Mouse (Mus musculus) kidney, postnatal 0 days (tissue): Measurements from ENCODE around the gene Ddr2. TPM values are rescaled to one million over a fixed set of nuclear protein-coding genes. Genes with fewer than 3 reads are reported as not detected.

Experiments used
- ATAC-seq: fragments of 200-750 bp; cut with Nextera tagmentation; replicated peaks from 2 replicates; pipeline ENCODE4 v1.8.0; 2017; ENCODE audit warnings: low read depth, moderate number of reproducible peaks, moderate TSS enrichment, moderate library complexity; ENCODE audit not compliant: low FRiP score
- DNase-seq: peaks from one replicate; pipeline ENCODE4 v3.0.0-alpha.2; 2016; ENCODE audit warnings: low spot score
- H3K27ac ChIP-seq: fragments of 300-500 bp; sonication (generic); 2 replicates; pipeline ENCODE4 v1.5.1; 2014; ENCODE audit warnings: mild to moderate bottlenecking
- H3K27me3 ChIP-seq: fragments of 300-500 bp; sonication (generic); 2 replicates; pipeline ENCODE4 v1.6.1; 2014; ENCODE audit warnings: low read length, mixed read lengths; ENCODE audit not compliant: insufficient read depth
- H3K36me3 ChIP-seq: fragments of 300-500 bp; sonication (generic); 2 replicates; pipeline ENCODE4 v1.6.1; 2014; ENCODE audit warnings: low read length, mixed read lengths; ENCODE audit not compliant: insufficient read depth
- H3K4me1 ChIP-seq: fragments of 300-500 bp; sonication (generic); replicated peaks from 2 replicates; pipeline ENCODE4 v1.6.1; 2014; ENCODE audit warnings: antibody characterized with exemption, low read length, mixed read lengths; ENCODE audit not compliant: insufficient read depth
- H3K4me2 ChIP-seq: fragments of 300-500 bp; sonication (generic); 2 replicates; pipeline ENCODE4 v1.6.1; 2014; ENCODE audit warnings: mild to moderate bottlenecking, low read length, moderate library complexity, mixed read lengths
- H3K4me3 ChIP-seq: fragments of 300-500 bp; sonication (generic); replicated peaks from 2 replicates; pipeline ENCODE4 v1.5.1; 2014; ENCODE audit warnings: low read depth, low read length
- H3K9ac ChIP-seq: fragments of 300-500 bp; sonication (generic); 2 replicates; pipeline ENCODE4 v1.6.1; 2014; ENCODE audit warnings: low read depth, low read length
- H3K9me3 ChIP-seq: fragments of 300-500 bp; sonication (generic); replicated peaks from 2 replicates; pipeline ENCODE4 v1.6.1; 2016; ENCODE audit warnings: low read length, inconsistent platforms, mixed read lengths
- CTCF ChIP-seq: IDR thresholded peaks from 2 replicates; pipeline ENCODE4 v1.5.1; 2016; ENCODE audit warnings: antibody characterized with exemption, low read depth, mild to moderate bottlenecking, moderate library complexity
- WGBS: fragments of 180-500 bp; shearing (Covaris S2); extraction: QIAGEN DNeasy Blood & Tissue Kit; methylation state at CpG from one replicate; pipeline ENCODE4 v1.1.7; 2014; 5-methylcytosine and 5-hydroxymethylcytosine counted together
- polyA plus RNA-seq: library from polyadenylated mRNA; unstranded; fragments of >200 nt; fragmentation: Nextera tagmentation; extraction: Ambion mirVana; gene quantifications from 2 replicates; pipeline ENCODE4 v1.2.1, GENCODE M21; 2015

Ddr2 gene
- polyA plus RNA-seq, 1 experiment from 2014 or later = 19.9 TPM

GRCm38 (mm10) chr1:170051631-170052177, 58.9 kb downstream of the Ddr2 start:
- Histone ChIP-seq H3K36me3 (no peaks in the 10 kb centered on the region), H3K9ac (no peak overlapping the region), H3K27ac (no peak overlapping the region), H3K4me3 (no peak overlapping the region), H3K27me3 (no peaks in the 10 kb centered on the region), H3K4me1 (no peaks in the 10 kb centered on the region), H3K9me3 (no peaks in the 10 kb centered on the region), H3K4me2 (no peak overlapping the region)
- WGBS = 60% methylated on average over 5 of the region's 5 CpGs
- TF ChIP-seq CTCF = no peak
- DNase-seq (no peak), ATAC-seq (no peak)

- H3K4me3 ChIP-seq = no peak overlapping the region
- no peak for TF ChIP-seq CTCF
- H3K27me3 ChIP-seq = no peaks in the 10 kb centered on the region
- H3K9ac ChIP-seq = no peak overlapping the region
- no peak for ATAC-seq
- whole genome bisulfite sequencing = 40% methylated on average over 4 of the region's 4 CpGs
- no peaks in the 10 kb centered on the region for H3K4me1 ChIP-seq
- no peak for DNase-seq
- H3K27ac ChIP-seq = no peak overlapping the region
- H3K9me3 ChIP-seq = no peaks in the 10 kb centered on the region
- H3K36me3 ChIP-seq = no peaks in the 10 kb centered on the region
- H3K4me2 ChIP-seq = no peak overlapping the region
Measured at GRCm38 (mm10) chr1:170048434-170048833, 62.1 kb downstream of the Ddr2 start.

- Histone ChIP-seq H3K9me3 (no peaks in the 10 kb centered on the region), H3K27ac (no peak overlapping the region), H3K9ac (no peak overlapping the region), H3K4me1 (no peaks in the 10 kb centered on the region), H3K4me2 (no peak overlapping the region), H3K4me3 (no peak overlapping the region), H3K36me3 (no peaks in the 10 kb centered on the region), H3K27me3 (no peaks in the 10 kb centered on the region)
- 74% methylated on average over 9 of the region's 9 CpGs for WGBS
- DNase-seq = no peak
- no peak for ATAC-seq
- peak; percentile 23; the same call in 1 of the 2 replicates for TF ChIP-seq CTCF
Measured at GRCm38 (mm10) chr1:170044726-170045471, 65.7 kb downstream of the Ddr2 start.

- H3K9ac ChIP-seq = no peak overlapping the region
- no peaks in the 10 kb centered on the region for H3K27me3 ChIP-seq
- H3K4me1 ChIP-seq = no peaks in the 10 kb centered on the region
- no peak overlapping the region for H3K4me3 ChIP-seq
- H3K27ac ChIP-seq = no peak overlapping the region
- H3K4me2 ChIP-seq = no peak overlapping the region
- no peaks in the 10 kb centered on the region for H3K36me3 ChIP-seq
- no peak for TF ChIP-seq CTCF
- H3K9me3 ChIP-seq = no peaks in the 10 kb centered on the region
- no peak for DNase-seq
- ATAC-seq = no peak
Measured at GRCm38 (mm10) chr1:170043753-170044152, 66.8 kb downstream of the Ddr2 start.

GRCm38 (mm10) chr1:170042996-170043395, 67.6 kb downstream of the Ddr2 start:
- Histone ChIP-seq H3K36me3 (no peaks in the 10 kb centered on the region), H3K4me2 (no peak overlapping the region), H3K4me3 (no peak overlapping the region), H3K27ac (no peak overlapping the region), H3K27me3 (no peaks in the 10 kb centered on the region), H3K4me1 (no peaks in the 10 kb centered on the region), H3K9me3 (no peaks in the 10 kb centered on the region), H3K9ac (no peak overlapping the region)
- ATAC-seq (no peak), DNase-seq (no peak)
- TF ChIP-seq CTCF = no peak
- 93% methylated on average over 5 of the region's 5 CpGs for WGBS

- no peak overlapping the region for H3K4me3 ChIP-seq
- no peak for ATAC-seq
- no peak for DNase-seq
- no peak overlapping the region for H3K27ac ChIP-seq
- H3K4me1 ChIP-seq = no peaks in the 10 kb centered on the region
- H3K9ac ChIP-seq = no peak overlapping the region
- no peaks in the 10 kb centered on the region for H3K9me3 ChIP-seq
- no peaks in the 10 kb centered on the region for H3K27me3 ChIP-seq
- H3K4me2 ChIP-seq = no peak overlapping the region
- 74% methylated on average over 4 of the region's 4 CpGs for WGBS
- TF ChIP-seq CTCF = peak; percentile 38; the same call in 1 of the 2 replicates
- no peaks in the 10 kb centered on the region for H3K36me3 ChIP-seq
Measured at GRCm38 (mm10) chr1:170039402-170039801, 71.2 kb downstream of the Ddr2 start.

GRCm38 (mm10) chr1:170035575-170035974, 75.0 kb downstream of the Ddr2 start:
- no peak for TF ChIP-seq CTCF
- no peak for ATAC-seq
- H3K9ac ChIP-seq = no peak overlapping the region
- H3K36me3 ChIP-seq = no peaks in the 10 kb centered on the region
- no peak for DNase-seq
- H3K27me3 ChIP-seq = no peaks in the 10 kb centered on the region
- no peaks in the 10 kb centered on the region for H3K9me3 ChIP-seq
- no peak overlapping the region for H3K4me3 ChIP-seq
- no peak overlapping the region for H3K27ac ChIP-seq
- H3K4me2 ChIP-seq = no peak overlapping the region
- H3K4me1 ChIP-seq = no peaks in the 10 kb centered on the region
- WGBS = 67% methylated on average over 3 of the region's 3 CpGs
